Mouse (Mus musculus): ENCODE results near the gene Ms4a7.

Gene Ms4a7

GRCm38 (mm10) chr19:11276431-11276830 lies 59.5 kb downstream of the Ms4a7 start:
- in situ Hi-C loops (cut with MboI, MseI): no loop called here
